Mouse (Mus musculus): ENCODE measurements around the gene Yjefn3.

Gene Yjefn3

GRCm38 (mm10) chr8:69880841-69881240 lies 21.7 kb downstream of the Yjefn3 start:
- DNase-seq (ENCODE audit: low read depth, low spot score), result no peak

DNA sequence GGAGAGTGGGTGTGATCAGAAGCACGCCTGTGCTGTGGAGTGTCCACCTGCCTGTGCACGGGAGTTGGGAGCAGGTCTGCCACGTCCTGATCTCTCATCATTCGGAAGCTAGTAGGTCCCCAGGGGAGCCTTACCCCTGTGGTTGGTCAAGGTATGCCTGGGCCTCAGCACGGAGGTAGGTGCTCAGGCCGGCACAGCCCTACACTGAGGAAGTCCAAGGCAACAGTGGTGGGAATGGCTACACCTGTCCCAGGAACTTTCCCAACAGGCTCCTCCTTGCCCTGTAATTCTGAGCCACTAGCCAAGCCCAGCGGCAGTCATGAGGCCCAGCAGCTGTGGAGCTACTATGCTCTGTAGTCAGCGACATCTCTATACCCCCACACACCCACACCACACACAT lies 22.8 kb downstream of the Yjefn3 start:
- DNase-seq (ENCODE audit: low read depth, low spot score), result no peak

DNA sequence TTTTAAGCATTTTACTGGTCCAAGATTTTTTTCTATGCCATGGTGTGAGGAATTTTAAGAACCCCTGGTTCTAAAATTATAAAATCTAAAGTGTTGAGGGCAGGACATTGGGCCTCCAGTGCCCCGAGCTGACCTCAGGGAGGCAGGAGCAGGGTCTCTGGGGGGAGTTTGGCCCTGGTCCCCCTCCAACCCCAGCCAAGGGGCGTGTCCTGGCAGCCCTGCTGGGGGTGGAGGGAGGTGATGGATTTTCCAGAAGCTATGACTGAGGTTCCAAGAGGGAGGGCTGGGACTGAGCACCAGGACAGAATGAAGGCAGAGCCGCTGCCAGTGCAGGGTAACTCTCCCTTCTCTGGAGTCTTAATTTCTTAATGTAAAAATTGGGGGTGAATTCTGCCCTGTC lies 24.5 kb downstream of the Yjefn3 start:
- DNase-seq (ENCODE audit: low read depth, low spot score), result no peak

DNA sequence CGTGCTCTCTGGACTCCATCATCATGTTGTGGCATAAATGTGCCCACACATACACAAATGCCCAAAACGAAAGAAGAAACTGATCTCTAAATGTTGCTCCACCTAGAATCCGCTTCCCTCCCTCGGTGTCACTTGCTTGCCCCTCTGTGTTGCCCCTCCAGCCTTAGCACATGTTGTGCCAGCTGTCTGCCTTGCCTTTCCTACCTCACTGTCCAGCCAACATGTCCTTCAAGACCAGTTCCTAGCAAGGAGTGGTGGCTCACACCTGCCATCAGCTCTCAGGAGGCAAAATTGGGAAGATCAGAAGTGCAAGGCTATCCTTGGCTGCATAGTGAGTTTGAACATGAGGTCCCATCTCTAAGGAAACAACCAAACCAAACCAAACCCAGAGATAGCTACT lies 25.1 kb downstream of the Yjefn3 start:
- DNase-seq (ENCODE audit: low read depth, low spot score), result no peak

- DNase-seq (ENCODE audit: low read depth, low spot score), result no peak
Observed at GRCm38 (mm10) chr8:69876967-69877366, 25.5 kb downstream of the Yjefn3 start.

DNA sequence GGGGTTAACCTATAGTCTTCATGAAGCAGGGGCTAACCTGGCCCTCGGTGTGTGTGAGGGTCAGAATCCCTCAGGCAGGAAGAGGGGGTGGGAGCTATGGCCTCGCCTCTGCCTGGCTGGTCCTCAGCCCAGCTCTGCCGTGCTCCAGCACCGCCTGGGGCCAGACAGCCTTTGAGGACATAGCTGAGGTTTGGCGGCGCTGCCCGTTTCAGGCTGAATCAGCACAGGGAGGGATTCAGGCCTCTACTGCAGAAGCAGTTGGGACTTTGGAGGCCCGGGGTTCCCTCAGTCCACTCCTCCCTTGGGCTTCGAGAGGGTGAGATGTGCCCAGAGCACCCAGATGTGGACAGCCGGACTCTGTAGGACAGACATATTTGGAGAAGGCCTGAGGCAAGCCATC lies 26.4 kb downstream of the Yjefn3 start:
- DNase-seq (ENCODE audit: low read depth, low spot score), result no peak

DNA sequence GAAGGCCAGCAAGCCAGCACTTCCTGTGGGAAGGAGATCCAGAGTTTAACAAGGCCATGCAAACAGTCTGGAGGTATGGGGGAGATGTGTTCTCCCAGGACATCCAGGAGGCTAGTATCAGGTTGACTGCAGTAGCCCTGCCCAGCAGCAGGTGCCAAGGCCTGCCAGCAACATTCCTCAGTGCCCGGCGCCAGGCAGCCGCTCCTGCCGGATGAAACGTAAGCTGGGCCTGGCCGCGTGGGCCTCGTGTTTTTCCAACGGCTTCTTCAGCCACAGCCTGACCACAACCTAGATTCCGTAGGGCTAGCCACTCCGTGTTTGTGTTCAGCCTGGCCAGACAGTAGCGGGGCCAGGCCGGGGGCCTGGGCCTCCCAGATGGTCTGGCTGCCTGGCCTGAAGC lies 27.9 kb downstream of the Yjefn3 start:
- DNase-seq (ENCODE audit: low read depth, low spot score), result no peak

DNA sequence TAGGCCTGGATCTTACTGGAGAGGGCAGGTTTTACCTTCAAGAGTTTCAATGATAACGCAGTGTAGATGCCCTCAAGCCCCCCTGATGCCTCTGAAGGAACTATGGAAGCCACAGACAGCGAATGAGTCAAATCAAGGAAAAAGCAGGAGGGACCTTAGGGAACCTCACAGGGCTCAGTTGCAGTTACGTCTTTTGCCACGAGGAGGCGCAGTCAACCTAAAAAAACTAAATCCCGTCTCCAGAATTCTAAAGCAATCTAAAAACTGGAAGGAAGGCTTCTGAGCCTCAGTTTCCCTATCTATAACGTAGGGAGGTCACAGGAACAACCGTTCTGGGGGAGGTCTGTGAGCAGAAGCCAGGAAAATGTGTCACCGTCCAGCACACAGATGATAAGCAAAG lies 28.4 kb downstream of the Yjefn3 start:
- peak; percentile 66 for DNase-seq (ENCODE audit: low read depth, low spot score)

- DNase-seq (ENCODE audit: low read depth, low spot score), result no peak
Observed at GRCm38 (mm10) chr8:69870907-69871306, 31.6 kb downstream of the Yjefn3 start.

DNA sequence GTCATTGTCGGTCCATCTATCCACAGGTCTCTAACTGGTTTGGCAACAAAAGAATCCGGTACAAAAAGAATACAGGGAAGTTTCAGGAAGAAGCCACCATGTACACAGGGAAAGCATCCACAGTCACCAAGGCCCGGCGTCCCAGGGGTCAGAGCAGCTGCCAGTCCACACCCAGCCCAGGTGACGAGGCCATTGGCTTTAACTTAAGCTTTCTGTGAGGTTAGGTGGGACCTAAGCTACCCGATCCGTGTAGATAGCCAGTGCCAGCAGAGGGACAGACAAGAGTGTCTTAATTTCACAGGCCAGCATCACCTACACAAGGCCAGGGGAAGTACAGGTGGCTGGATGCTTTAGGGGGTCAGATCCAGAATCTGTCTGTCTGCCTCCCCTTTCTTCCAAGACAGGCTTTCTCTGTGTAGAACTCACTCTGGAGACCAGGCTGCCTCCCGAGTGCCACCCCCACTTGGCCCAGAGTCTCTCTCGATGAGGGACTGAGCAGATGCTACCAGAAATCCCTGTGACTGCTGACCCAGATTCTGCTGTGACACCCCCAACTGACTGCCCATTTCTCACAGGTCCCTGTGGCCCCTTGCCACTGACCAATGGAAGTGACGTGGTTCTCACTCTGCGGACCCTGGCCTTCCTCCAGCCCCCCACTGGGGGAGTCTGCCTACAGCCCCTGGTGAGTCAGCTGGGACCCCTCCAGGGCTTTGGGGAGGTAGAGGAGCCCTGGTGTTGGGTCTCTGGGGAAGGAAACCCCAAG lies 32.3 kb downstream of the Yjefn3 start:
- DNase-seq (ENCODE audit: low read depth, low spot score), result no peak

DNA sequence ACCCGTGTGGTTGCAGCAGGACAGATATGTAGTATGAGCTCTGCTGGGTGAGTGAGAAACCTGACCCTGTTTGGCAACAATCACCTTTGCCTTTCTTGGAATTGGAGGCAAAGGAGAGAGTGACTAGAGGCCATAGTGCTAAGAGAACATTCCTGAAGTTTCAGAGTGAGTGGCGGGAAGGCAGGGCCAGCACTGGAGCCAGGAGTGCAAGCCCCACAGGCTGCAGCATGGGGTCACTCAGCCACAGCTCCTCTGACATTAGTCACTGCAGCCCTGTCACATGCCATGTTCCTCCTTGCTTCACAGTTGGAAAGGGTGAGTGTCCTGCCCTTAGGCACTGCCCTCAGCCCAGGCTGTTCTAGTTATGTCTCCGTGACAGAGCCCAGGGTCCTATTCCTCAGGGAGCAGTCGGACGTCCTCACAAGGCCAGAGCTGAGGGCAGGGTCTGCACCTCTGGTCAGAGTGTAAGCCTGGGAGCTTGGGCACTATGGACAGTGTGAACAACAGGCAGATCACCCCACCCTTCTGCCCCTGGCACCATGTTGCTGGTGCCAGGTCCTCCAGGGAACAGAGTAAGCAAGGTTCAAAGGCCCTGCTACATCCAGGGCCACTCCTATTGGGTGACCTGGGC lies 34.7 kb downstream of the Yjefn3 start:
- DNase-seq (ENCODE audit: low read depth, low spot score), result no peak

DNA sequence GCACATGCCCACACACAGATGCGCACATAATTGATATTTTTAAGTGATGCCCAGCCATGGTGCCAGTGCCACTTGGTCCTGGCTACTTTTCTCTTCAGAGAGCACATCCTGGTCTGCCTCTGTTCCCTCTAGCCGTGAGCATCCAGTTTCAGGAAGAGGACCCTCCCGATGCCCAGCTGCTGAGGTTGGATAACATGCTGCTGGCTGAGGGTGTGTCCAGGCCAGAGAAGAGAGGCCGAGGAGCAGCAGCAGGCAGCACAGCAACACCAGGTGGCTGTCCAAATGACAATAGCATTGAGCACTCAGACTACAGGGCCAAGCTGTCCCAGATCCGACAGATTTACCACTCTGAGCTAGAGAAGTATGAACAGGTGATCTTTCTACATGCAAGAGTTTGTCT lies 38.3 kb downstream of the Yjefn3 start:
- no peak for DNase-seq (ENCODE audit: low read depth, low spot score)

- DNase-seq (ENCODE audit: low read depth, low spot score), result no peak
Observed at GRCm38 (mm10) chr8:69863387-69864020, 39.0 kb downstream of the Yjefn3 start.

DNA sequence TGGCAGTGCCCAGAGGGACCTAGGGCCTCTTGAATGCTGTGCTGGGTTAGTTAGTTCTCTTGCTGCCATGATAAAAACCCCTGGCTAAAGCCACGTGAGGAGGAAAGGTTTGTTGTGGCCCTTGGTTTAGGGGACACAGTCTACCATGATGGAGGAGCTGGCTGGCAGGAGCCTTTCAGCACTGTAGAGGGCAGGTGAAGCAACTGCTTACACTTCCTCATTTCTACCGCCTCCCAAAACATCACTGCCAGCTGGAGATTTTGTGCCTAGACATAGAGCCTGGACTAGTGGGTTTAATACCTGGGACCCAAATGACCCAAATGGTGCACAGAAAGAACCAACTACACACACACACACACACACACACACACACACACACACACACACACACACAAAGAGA lies 41.3 kb downstream of the Yjefn3 start:
- DNase-seq (ENCODE audit: low read depth, low spot score), result no peak

DNA sequence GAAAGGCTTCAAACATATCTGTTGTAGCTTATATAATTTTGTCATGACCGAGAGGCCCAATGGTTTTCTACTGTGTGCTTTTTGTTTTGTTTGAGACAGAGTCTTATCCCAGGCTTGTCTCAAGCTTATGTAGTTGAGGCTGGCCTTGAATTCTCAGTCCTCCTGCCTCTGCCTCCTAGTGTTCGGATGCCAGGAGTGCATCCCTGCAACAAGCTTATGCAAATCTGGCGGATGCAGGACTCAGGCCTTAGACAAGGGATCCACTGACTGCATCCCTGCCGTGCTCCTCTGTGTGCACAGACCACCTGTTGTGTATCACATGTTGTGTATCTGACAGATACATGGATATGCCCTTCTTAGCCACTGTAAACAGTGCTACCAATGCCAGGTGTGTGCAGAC lies 41.7 kb downstream of the Yjefn3 start:
- DNase-seq (ENCODE audit: low read depth, low spot score), result peak; percentile 85

- DNase-seq (ENCODE audit: low read depth, low spot score), result peak; percentile 61
Observed at GRCm38 (mm10) chr8:69853869-69854268, 48.6 kb downstream of the Yjefn3 start.

DNA sequence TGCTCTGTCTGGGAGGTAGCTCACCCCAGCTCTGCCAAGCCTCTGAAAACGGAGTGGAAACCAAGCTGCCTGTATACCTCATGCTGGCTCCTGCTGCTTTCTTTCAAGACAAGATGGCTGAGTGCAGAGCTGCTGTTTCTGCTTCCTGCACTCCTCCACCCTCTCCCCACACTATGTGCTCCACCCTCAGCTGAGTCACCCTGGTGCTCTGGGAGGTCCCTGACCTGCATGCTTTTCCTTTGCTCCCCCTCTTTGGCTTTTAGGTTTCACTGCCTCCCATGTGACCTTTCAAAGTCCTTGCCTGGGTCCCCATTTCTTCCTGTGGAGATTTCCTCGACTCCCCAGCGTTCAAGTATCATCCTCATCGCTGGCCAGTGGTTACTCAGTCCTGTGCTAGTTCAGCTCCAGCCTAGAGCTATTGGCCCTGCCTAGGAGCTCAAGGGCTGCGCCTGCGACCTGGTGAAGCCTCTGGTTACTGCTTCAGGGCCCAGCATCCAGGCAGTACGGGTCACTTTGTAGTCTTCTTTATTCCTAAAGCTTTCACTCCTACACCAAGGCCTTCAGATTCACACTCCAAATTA lies 51.5 kb downstream of the Yjefn3 start:
- peak; percentile 55 for DNase-seq (ENCODE audit: low read depth, low spot score)

DNA sequence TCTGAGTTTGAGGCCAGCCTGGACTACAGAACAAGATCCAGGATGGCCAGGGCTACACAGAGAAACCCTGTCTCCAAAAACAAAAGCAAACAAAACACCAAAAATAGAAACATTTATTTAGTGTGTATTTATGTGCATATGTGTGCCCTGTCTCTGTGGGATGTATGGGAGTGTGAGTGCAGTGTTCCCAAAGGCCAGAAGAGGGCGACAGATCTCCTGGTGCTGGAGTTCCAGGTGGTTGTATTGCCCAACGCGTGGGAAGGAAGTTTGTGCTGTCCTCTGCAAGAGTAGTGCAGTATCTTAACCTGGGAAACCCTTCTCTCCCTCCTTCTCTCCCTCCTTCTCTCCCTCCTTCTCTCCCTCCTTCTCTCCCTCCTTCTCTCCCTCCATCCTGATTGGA lies 52.6 kb downstream of the Yjefn3 start:
- peak; percentile 81 for DNase-seq (ENCODE audit: low read depth, low spot score)

DNA sequence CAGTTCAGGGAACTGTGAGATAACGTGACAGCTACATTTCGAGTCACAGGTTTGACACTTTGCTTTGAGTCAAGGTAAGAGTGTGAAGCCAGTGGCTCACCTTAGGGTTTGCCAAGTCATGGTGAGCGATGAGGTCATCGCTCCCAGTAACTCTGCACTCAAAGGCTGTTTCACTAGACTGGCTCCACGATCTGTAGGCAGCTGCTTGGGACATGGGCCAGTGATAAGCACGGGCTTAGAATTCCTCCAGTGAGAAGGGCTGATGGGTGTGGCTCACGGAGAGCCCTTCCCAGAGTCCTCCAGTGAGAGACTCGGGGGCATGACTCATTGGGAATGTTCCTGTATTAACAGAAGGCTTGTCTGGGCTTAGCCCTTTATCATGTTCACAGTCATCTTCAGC lies 53.6 kb downstream of the Yjefn3 start:
- peak; percentile 89 for DNase-seq (ENCODE audit: low read depth, low spot score)

GRCm38 (mm10) chr8:69847167-69848065 lies 55.1 kb downstream of the Yjefn3 start:
- peak; percentile 61 for DNase-seq (ENCODE audit: low read depth, low spot score)

Measured in ES-CJ7 (cell line).